Mouse (Mus musculus): ENCODE results near the gene Baat.
A peak's percentile ranks its signal among the peaks of the same experiment; 100 is the strongest.
"Not testable (repeated sequence)": the region's sequence is repeated elsewhere in the genome, so short reads cannot be mapped to it uniquely, and the experiment has no call there.

The Baat gene

GRCm38 (mm10) chr4:49506386-49506785 lies at the start of gene Baat:
TSS of gene Baat (minus strand) at chr4:49506557.
- no peak for DNase-seq (ENCODE audit: low spot score in 2 of 2)

- DNase-seq (ENCODE audit: low spot score in 2 of 2) = no peak
Observed at GRCm38 (mm10) chr4:49553380-49553779, 47.0 kb upstream of the Baat start.

- DNase-seq (ENCODE audit: low spot score in 2 of 2) = no peak
Observed at GRCm38 (mm10) chr4:49549383-49549782, 43.0 kb upstream of the Baat start, which contains the start of gene Aldob. TSS of gene Aldob (minus strand) at chr4:49549546.

- DNase-seq (ENCODE audit: low spot score in 2 of 2) = no peak
Observed at GRCm38 (mm10) chr4:49547544-49548219, 41.3 kb upstream of the Baat start.

GRCm38 (mm10) chr4:49546873-49547543 lies 40.7 kb upstream of the Baat start:
- no peak for DNase-seq (ENCODE audit: low spot score in 2 of 2)

- DNase-seq (ENCODE audit: low spot score in 2 of 2) = no peak
Observed at GRCm38 (mm10) chr4:49546026-49546425, 39.7 kb upstream of the Baat start.

GRCm38 (mm10) chr4:49540966-49541365 lies 34.6 kb upstream of the Baat start:
- no peak for DNase-seq (ENCODE audit: low spot score in 2 of 2)

GRCm38 (mm10) chr4:49539665-49540064 lies 33.3 kb upstream of the Baat start:
- no peak for DNase-seq (ENCODE audit: low spot score in 2 of 2)

GRCm38 (mm10) chr4:49536671-49537070 lies 30.3 kb upstream of the Baat start:
- DNase-seq (ENCODE audit: low spot score in 2 of 2) = no peak

- DNase-seq (ENCODE audit: low spot score in 2 of 2) = no peak
Observed at GRCm38 (mm10) chr4:49535675-49536294, 29.4 kb upstream of the Baat start.

GRCm38 (mm10) chr4:49535036-49535435 lies 28.7 kb upstream of the Baat start:
- no peak for DNase-seq (ENCODE audit: low spot score in 2 of 2)

GRCm38 (mm10) chr4:49522576-49522975 lies 16.2 kb upstream of the Baat start:
- peak; percentile 71 to 90 for DNase-seq (ENCODE audit: low spot score in 2 of 2)

- DNase-seq (ENCODE audit: low spot score in 2 of 2) = no peak
Observed at GRCm38 (mm10) chr4:49521346-49521745, 15.0 kb upstream of the Baat start.

GRCm38 (mm10) chr4:49520572-49521340 lies 14.4 kb upstream of the Baat start, which contains the start of the genes Mrpl50 and Zfp189:
TSS of gene Mrpl50 (minus strand) at chr4:49521093.
TSS of gene Zfp189 (plus strand) at chr4:49521176.
- peak; percentile 94 to 98 for DNase-seq (ENCODE audit: low spot score in 2 of 2)

GRCm38 (mm10) chr4:49519476-49519875 lies 13.1 kb upstream of the Baat start:
- DNase-seq (ENCODE audit: low spot score in 2 of 2) = no peak

GRCm38 (mm10) chr4:49514441-49514840 lies 8.1 kb upstream of the Baat start:
- no peak for DNase-seq (ENCODE audit: low spot score in 2 of 2)

GRCm38 (mm10) chr4:49512636-49513035 lies 6.3 kb upstream of the Baat start:
- no peak for DNase-seq (ENCODE audit: low spot score in 2 of 2)

GRCm38 (mm10) chr4:49510236-49510835 lies 4.0 kb upstream of the Baat start:
- not testable (repeated sequence) for DNase-seq (ENCODE audit: low spot score in 2 of 2)

- no peak for DNase-seq (ENCODE audit: low spot score in 2 of 2)
Observed at GRCm38 (mm10) chr4:49509183-49509582, 2.8 kb upstream of the Baat start.

GRCm38 (mm10) chr4:49503563-49503962 lies 2.8 kb downstream of the Baat start:
- DNase-seq (ENCODE audit: low spot score in 2 of 2) = no peak

GRCm38 (mm10) chr4:49485934-49486650 lies 20.3 kb downstream of the Baat start:
- not testable (repeated sequence) for DNase-seq (ENCODE audit: low spot score in 2 of 2)

Measured in left cerebral cortex, adult 9 months (tissue).